Mouse (Mus musculus): Measurements from ENCODE around the gene Slc5a3. TPM values are rescaled to one million over a fixed set of nuclear protein-coding genes. Genes with fewer than 3 reads are reported as not detected.
A peak's percentile ranks its signal among the peaks of the same experiment; 100 is the strongest.

Gene Slc5a3
- total and polyA plus RNA-seq, 3 experiments = 2.9 to 6.7 TPM; not detected in 1

DNA sequence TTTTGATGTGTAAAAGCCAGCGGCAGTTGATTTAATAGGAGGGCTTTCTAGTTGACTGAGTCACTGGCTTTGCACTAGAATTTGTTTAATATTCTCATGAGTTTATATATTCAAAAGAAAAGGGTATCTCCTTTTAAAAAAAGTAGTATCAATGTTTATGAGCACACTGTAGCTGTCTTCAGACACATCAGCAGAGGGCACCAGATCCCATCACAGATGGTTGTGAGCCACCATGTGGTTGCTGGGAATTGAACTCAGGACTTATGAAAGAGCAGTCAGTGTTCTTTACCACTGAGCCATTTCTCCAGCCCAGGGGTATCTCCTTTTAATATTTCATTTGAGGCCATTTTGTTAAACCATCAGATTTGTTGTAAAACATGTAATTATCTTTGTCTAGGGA is 4.7 kb downstream of the Slc5a3 start:
- no peak for TF ChIP-seq BHLHE40 (IDR thresholded peaks at IDR 0.05; ENCODE audit: borderline replicate concordance, low read depth, low read length)
- TF ChIP-seq CTCF (IDR thresholded peaks at IDR 0.05 in 2 of 3, conservative IDR thresholded peaks at IDR 0.05 in 1 of 3; ENCODE audit: control insufficient read depth in 1 of 3, insufficient read depth in 1 of 3, low read depth in 2 of 3, low read length in 3 of 3, poor library complexity in 1 of 3, severe bottlenecking in 1 of 3) = peak in 1 of 3 experiments; percentile 37; a peak in 2 of 6 replicates
- no peak for TF ChIP-seq MAZ (IDR thresholded peaks at IDR 0.05; ENCODE audit: low read depth, low read length)
- TF ChIP-seq SMC3 (IDR thresholded peaks at IDR 0.05; ENCODE audit: low read depth, low read length) = peak; percentile 9; the same call in 1 of the 2 replicates
- no peak for TF ChIP-seq E2F4 (IDR thresholded peaks at IDR 0.05; ENCODE audit: borderline replicate concordance, low read depth, low read length)
- no peak overlapping the region for H3K4me3 ChIP-seq (ENCODE audit: control insufficient read depth in 1 of 2, insufficient read depth in 1 of 2, low read depth in 2 of 2, low read length in 2 of 2)
- no peak overlapping the region for H3K9ac ChIP-seq (ENCODE audit: control insufficient read depth, low read depth, low read length, poor library complexity, severe bottlenecking)
- DNase-seq (ENCODE audit: low read depth, low spot score) = peak; percentile 12
- H3K27ac ChIP-seq (ENCODE audit: control insufficient read depth, low read depth, low read length) = no peak overlapping the region
- no peaks in the 10 kb centered on the region for H3K27me3 ChIP-seq (ENCODE audit: control insufficient read depth in 1 of 2, insufficient read depth in 2 of 2, low read length in 2 of 2)
- peaks cover 9 to 13% of the 10 kb centered on the region in 2 experiments for H3K36me3 ChIP-seq (ENCODE audit: control insufficient read depth in 1 of 2, insufficient read depth in 2 of 2, low read length in 2 of 2)
- H3K79me2 ChIP-seq (ENCODE audit: control insufficient read depth, insufficient read depth, low read length, poor library complexity) = peaks cover 25% of the 10 kb centered on the region
- no peaks in the 10 kb centered on the region for H3K9me3 ChIP-seq (replicated peaks; ENCODE audit: insufficient read depth, low read length)
- peaks cover 3 to 4% of the 10 kb centered on the region in 2 experiments; a peak in 3 of 4 replicates for H3K4me1 ChIP-seq (ENCODE audit: control insufficient read depth in 1 of 2, insufficient read depth in 2 of 2, low read length in 2 of 2)

DNA sequence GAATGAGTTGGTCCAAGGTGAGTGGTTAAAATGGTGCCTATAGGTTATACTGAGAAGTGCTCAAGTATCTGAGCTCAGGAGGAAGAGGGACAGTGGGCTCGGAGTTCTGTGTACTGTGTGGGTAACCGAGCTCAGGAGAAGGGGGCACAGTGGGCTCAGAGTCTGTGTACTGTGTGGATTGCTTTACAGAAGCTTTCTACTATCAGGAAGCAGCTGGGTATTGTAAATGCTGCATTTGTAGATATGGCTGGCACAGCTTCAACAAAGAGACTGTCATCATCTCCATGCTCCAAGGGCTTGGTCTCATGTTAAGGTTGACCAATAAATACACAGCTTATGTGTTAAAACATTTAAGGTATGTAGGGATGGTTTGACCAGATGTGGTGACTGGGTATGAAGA is 6.7 kb downstream of the Slc5a3 start:
- no peaks in the 10 kb centered on the region for H3K27me3 ChIP-seq (ENCODE audit: control insufficient read depth in 1 of 2, insufficient read depth in 2 of 2, low read length in 2 of 2)
- peaks cover 2 to 15% of the 10 kb centered on the region in 2 experiments; a peak in 3 of 4 replicates for H3K36me3 ChIP-seq (ENCODE audit: control insufficient read depth in 1 of 2, insufficient read depth in 2 of 2, low read length in 2 of 2)
- TF ChIP-seq ETS1 (IDR thresholded peaks at IDR 0.05; ENCODE audit: low read depth, low read length) (no peak), ZKSCAN1 (IDR thresholded peaks at IDR 0.05; ENCODE audit: low read depth, low read length) (no peak), TAL1 (IDR thresholded peaks at IDR 0.05; ENCODE audit: low read length) (peak; percentile 13; the same call in 1 of the 2 replicates), POLR2AphosphoS5 (IDR thresholded peaks at IDR 0.05; ENCODE audit: borderline replicate concordance, low read depth, low read length) (no peak), CHD1 (IDR thresholded peaks at IDR 0.05; ENCODE audit: low read depth, low read length) (no peak), NELFE (IDR thresholded peaks at IDR 0.05; ENCODE audit: low read depth, low read length) (no peak)
- H3K79me2 ChIP-seq (ENCODE audit: control insufficient read depth, insufficient read depth, low read length, poor library complexity) = peaks cover 10% of the 10 kb centered on the region
- no peak overlapping the region for H3K9ac ChIP-seq (ENCODE audit: control insufficient read depth, low read depth, low read length, poor library complexity, severe bottlenecking)
- no peak overlapping the region for H3K27ac ChIP-seq (ENCODE audit: control insufficient read depth, low read depth, low read length)
- no peak for DNase-seq (ENCODE audit: low read depth, low spot score)
- H3K4me1 ChIP-seq (ENCODE audit: control insufficient read depth in 1 of 2, insufficient read depth in 2 of 2, low read length in 2 of 2) = no peaks in the 10 kb centered on the region
- no peaks in the 10 kb centered on the region for H3K9me3 ChIP-seq (replicated peaks; ENCODE audit: insufficient read depth, low read length)
- H3K4me3 ChIP-seq (ENCODE audit: control insufficient read depth in 1 of 2, insufficient read depth in 1 of 2, low read depth in 2 of 2, low read length in 2 of 2) = no peak overlapping the region

DNA sequence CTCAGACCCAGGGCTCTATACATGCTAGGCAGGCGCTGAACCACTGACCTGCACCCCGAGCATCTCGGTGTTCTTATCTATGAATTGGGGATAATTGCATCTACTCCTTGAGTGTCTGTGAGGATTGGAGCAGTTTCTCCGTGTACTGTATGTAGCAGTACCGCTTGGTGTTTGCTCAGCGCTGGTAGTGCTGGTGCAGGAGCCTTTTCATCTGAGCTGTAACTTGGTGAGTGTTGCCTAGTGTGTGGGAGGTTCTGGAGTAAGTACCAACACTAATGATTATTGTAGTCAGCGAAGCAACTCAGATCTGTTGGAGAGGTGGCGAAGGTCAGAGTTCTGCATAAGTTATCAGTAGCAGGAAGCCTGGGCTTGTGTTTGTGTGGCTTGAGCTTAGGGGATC is 12.2 kb downstream of the Slc5a3 start:
- Histone ChIP-seq H3K27me3 (ENCODE audit: control insufficient read depth in 1 of 2, insufficient read depth in 2 of 2, low read length in 2 of 2) (no peaks in the 10 kb centered on the region), H3K4me1 (ENCODE audit: control insufficient read depth in 1 of 2, insufficient read depth in 2 of 2, low read length in 2 of 2) (no peaks in the 10 kb centered on the region), H3K9me3 (replicated peaks; ENCODE audit: insufficient read depth, low read length) (no peaks in the 10 kb centered on the region), H3K9ac (ENCODE audit: control insufficient read depth, low read depth, low read length, poor library complexity, severe bottlenecking) (no peak overlapping the region), H3K79me2 (ENCODE audit: control insufficient read depth, insufficient read depth, low read length, poor library complexity) (peaks cover 4% of the 10 kb centered on the region; the same call in 1 of the 2 replicates), H3K36me3 (ENCODE audit: control insufficient read depth in 1 of 2, insufficient read depth in 2 of 2, low read length in 2 of 2) (peaks cover 0 to 7% of the 10 kb centered on the region in 2 experiments; a peak in 2 of 4 replicates), H3K27ac (ENCODE audit: control insufficient read depth, low read depth, low read length) (no peak overlapping the region), H3K4me3 (ENCODE audit: control insufficient read depth in 1 of 2, insufficient read depth in 1 of 2, low read depth in 2 of 2, low read length in 2 of 2) (no peak overlapping the region)
- TF ChIP-seq ZC3H11A (IDR thresholded peaks at IDR 0.05; ENCODE audit: low read depth, low read length) (no peak), TBP (IDR thresholded peaks at IDR 0.05; ENCODE audit: low read depth, low read length) (no peak)
- no peak for DNase-seq (ENCODE audit: low read depth, low spot score)

Data from MEL (cell line).